Mouse (Mus musculus) neural tube, embryonic 12.5 days (tissue): Measurements from ENCODE around the gene Slc22a17. TPM values are rescaled to one million over a fixed set of nuclear protein-coding genes. Genes with fewer than 3 reads are reported as not detected.

ENCODE experiments used
- ATAC-seq: fragments of 200-750 bp; cut with Nextera tagmentation; 2 replicates; pipeline ENCODE4 v1.8.0; 2017; ENCODE audit warnings: low read depth, mild to moderate bottlenecking, moderate TSS enrichment, moderate library complexity; ENCODE audit not compliant: low FRiP score
- H3K27ac ChIP-seq: fragments of 300-500 bp; sonication (generic); 2 replicates; pipeline ENCODE4 v1.5.1; 2016
- H3K27me3 ChIP-seq: fragments of 300-500 bp; sonication (generic); replicated peaks from 2 replicates; pipeline ENCODE4 v1.6.1; 2016; ENCODE audit warnings: mild to moderate bottlenecking
- H3K36me3 ChIP-seq: fragments of 300-500 bp; sonication (generic); 2 replicates; pipeline ENCODE4 v1.6.1; 2016; ENCODE audit warnings: mild to moderate bottlenecking
- H3K4me1 ChIP-seq: fragments of 300-500 bp; sonication (generic); 2 replicates; pipeline ENCODE4 v1.6.1; 2016
- H3K4me2 ChIP-seq: fragments of 300-500 bp; sonication (generic); replicated peaks from 2 replicates; pipeline ENCODE4 v1.6.1; 2016; ENCODE audit warnings: mild to moderate bottlenecking
- H3K4me3 ChIP-seq: fragments of 300-500 bp; sonication (generic); 2 replicates; pipeline ENCODE4 v1.5.1; 2016
- H3K9ac ChIP-seq: fragments of 300-500 bp; sonication (generic); 2 replicates; pipeline ENCODE4 v1.6.1; 2016; ENCODE audit warnings: mild to moderate bottlenecking
- H3K9me3 ChIP-seq: fragments of 300-500 bp; sonication (generic); 2 replicates; pipeline ENCODE4 v1.6.1; 2016; ENCODE audit warnings: mild to moderate bottlenecking
- WGBS: fragments of 180-500 bp; shearing (Covaris S2); methylation state at CpG from one replicate; pipeline ENCODE4 v1.1.7; 2016; 5-methylcytosine and 5-hydroxymethylcytosine counted together
- polyA plus RNA-seq: library from polyadenylated mRNA; unstranded; fragments of >200 nt; fragmentation: Nextera tagmentation; extraction: Ambion mirVana; gene quantifications from 2 replicates; pipeline ENCODE4 v1.2.1, GENCODE M21; 2016

Slc22a17 gene
- polyA plus RNA-seq, 1 experiment from 2014 or later, result 126 TPM

DNA sequence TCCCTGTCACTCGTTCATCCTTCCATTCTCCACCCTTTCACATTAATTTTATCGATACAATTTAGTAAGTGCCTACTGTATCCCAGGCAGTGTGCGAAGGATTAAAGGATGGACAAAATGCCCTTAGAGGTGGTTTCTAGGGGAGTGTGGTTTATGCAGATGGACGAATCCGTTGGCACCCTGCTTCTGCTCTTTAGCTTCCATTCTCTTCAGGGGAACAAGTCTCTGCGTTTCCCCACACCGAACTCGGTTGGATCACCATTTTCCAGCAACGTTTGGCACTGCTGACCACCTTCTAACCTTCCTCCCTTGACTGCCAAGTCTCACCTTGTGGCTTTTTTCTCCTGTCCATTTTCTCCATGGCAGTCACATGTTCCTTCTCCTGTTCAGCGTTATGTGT, 411 bp upstream of the Slc22a17 start:
- 18% methylated on average over 10 of the region's 10 CpGs for WGBS
- no peaks in the 10 kb centered on the region for H3K9me3 ChIP-seq
- H3K4me1 ChIP-seq, result peaks cover 22% of the 10 kb centered on the region
- peak overlapping the region; percentile 90 for H3K4me3 ChIP-seq
- 0 out of 2 replicates have a peak overlapping the region, but pooled peaks have one; percentile 74 for H3K27ac ChIP-seq
- H3K36me3 ChIP-seq, result peaks cover 36% of the 10 kb centered on the region
- H3K27me3 ChIP-seq, result no peaks in the 10 kb centered on the region
- peak; percentile 8; the same call in 1 of the 2 replicates for ATAC-seq
- H3K9ac ChIP-seq, result peak overlapping the region; percentile 91
- H3K4me2 ChIP-seq, result peak overlapping the region; percentile 98

DNA sequence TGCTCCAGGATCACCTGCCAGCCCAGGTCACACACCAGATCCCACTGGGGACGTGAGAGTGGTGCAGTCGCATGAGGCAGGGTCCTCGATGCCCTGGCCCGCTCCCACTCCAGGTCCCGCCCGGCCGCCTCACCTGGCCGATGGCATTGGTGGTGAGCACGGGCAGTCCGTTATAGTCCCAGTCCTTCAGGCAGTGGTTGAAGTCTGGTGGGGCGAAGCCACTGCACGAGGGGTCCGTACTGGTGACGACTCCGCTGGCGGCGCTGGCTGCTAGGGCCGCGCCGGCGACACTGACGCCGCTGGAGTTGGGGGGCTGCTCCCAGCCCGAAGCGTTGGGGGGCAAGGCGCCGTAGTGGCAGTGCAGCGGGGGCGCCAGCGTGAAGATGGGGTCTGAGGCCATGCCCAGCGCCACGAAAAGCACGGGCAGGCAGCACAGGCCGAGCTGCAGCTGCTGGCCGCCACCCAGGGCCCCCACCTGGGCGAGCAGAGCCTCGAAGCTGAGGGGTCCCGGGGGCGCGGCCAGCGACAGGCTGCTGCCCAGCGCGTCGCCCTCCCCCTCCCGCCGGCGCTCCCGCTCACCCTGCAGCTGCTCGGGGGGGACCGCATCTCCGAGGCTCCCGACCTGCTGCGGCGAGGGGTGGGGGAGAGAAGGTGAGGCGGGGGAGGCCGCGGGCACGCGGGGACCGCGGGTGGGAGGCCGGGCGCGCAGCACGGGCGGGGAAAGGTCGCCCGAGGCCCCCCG, 652 bp downstream of the Slc22a17 start:
- ATAC-seq, result peak; percentile 66
- Histone ChIP-seq H3K9me3 (no peaks in the 10 kb centered on the region), H3K36me3 (peaks cover 43% of the 10 kb centered on the region), H3K4me1 (peaks cover 29% of the 10 kb centered on the region), H3K27me3 (no peaks in the 10 kb centered on the region), H3K4me3 (peak overlapping the region; percentile 90), H3K27ac (peak overlapping the region; percentile 74), H3K9ac (peak overlapping the region; percentile 91), H3K4me2 (peak overlapping the region; percentile 98)
- WGBS, result 2% methylated on average over 62 of the region's 69 CpGs

DNA sequence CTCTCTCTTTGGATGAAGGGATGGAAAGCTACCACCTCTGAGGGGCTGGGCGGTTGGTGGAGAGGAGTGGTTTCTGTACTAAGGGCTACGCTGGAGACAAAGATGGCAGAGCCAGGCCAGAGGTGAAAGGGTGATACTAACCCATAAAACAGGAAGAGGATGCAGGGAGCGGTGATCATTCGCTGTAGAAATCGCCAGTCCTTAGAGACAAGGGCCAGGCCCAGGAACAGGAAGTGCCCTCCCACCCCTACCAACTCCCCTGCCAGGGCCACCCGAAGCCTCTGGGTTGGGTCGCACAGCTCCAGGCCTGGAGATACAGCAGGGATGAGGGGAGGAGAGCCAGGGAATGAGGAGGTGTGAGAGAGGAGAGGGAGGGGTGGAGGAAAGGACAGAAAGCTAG, 4.2 kb downstream of the Slc22a17 start:
- 0 out of 2 replicates have a peak overlapping the region, but pooled peaks have one; percentile 0 for H3K9ac ChIP-seq
- ATAC-seq, result no peak
- H3K4me3 ChIP-seq, result no peak overlapping the region
- peaks cover 48% of the 10 kb centered on the region for H3K36me3 ChIP-seq
- no peak overlapping the region for H3K27ac ChIP-seq
- no peaks in the 10 kb centered on the region for H3K9me3 ChIP-seq
- H3K27me3 ChIP-seq, result no peaks in the 10 kb centered on the region
- H3K4me1 ChIP-seq, result peaks cover 28% of the 10 kb centered on the region
- WGBS, result 88% methylated on average over 7 of the region's 7 CpGs
- no peak overlapping the region for H3K4me2 ChIP-seq

DNA sequence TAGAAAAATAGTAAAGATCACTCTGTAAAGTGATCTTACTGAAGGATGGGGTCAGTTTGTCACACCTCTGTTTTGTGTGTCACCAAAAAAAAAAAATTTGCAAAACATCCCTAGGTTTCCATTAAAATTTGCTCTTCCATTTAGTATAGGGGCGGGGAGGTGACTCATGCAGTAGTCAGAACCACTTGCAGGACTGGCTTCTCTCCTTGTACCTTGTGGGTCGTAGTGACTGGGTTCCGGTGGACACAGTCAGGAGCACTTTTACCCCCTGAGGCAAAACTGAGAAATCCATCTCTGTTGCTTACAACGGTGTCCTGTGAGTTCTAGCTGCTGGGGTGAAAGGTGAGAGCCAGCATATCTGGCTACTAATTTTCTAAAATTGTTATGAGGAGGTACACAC, 9.3 kb downstream of the Slc22a17 start:
- H3K4me2 ChIP-seq, result no peak overlapping the region
- no peaks in the 10 kb centered on the region for H3K27me3 ChIP-seq
- no peak overlapping the region for H3K27ac ChIP-seq
- no peaks in the 10 kb centered on the region for H3K9me3 ChIP-seq
- peaks cover 7% of the 10 kb centered on the region; the same call in 1 of the 2 replicates for H3K4me1 ChIP-seq
- H3K4me3 ChIP-seq, result no peak overlapping the region
- ATAC-seq, result no peak
- peaks cover 36% of the 10 kb centered on the region for H3K36me3 ChIP-seq
- H3K9ac ChIP-seq, result no peak overlapping the region
- WGBS, result 92% methylated on average over 4 of the region's 4 CpGs

DNA sequence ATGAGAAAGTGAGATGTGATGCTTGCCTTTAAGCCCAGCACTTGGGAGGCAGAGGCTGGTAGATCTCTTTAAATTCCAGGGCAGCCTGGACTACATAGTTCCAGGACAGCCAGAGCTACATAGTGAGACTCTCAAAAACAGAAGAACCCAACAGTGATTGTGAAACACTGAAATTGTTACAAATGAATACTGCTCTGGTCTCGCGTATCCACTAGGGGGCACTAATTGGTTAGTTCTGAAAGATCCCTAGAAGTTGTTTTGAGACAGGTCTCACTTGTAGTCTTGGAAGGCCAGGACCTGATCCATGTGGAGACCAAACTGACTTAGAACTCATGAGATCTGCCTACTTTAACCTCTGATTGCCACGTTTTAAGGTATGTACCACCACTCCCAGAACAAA, 12.5 kb downstream of the Slc22a17 start:
- ATAC-seq, result no peak
- H3K27ac ChIP-seq, result no peak overlapping the region

DNA sequence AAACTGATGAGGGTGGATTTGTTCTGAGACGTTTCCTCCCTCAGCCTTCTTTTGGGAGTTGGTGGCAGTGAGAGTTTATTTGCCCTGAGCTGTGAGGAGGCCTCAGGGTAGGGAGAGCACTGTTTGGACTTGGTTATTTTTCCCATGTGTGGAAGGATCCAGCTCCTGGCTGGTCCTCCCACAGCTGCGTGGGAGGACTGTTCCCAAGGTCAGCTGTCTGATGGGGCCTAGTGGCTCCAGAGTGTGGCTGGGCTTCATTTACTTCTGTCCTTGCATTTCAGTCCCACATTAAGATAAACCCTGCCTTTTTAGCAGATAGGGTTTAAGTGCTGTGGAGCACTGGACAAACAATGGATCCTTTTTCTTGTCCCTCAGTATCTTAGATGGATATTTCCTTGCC, 15.5 kb downstream of the Slc22a17 start:
- Histone ChIP-seq H3K4me3 (no peak overlapping the region), H3K4me1 (peaks cover 15% of the 10 kb centered on the region), H3K27me3 (no peaks in the 10 kb centered on the region), H3K9me3 (no peaks in the 10 kb centered on the region), H3K36me3 (peaks cover 30% of the 10 kb centered on the region), H3K4me2 (no peak overlapping the region), H3K27ac (no peak overlapping the region), H3K9ac (peak overlapping the region; percentile 13; the same call in 1 of the 2 replicates)
- 69% methylated on average over 2 of the region's 2 CpGs for WGBS
- ATAC-seq, result no peak

More for the DNA sequence above, 12.5 kb downstream of the Slc22a17 start:
- Histone ChIP-seq H3K9ac (no peak overlapping the region), H3K36me3 (peaks cover 42% of the 10 kb centered on the region), H3K4me1 (peaks cover 12% of the 10 kb centered on the region; the same call in 1 of the 2 replicates), H3K4me3 (no peak overlapping the region), H3K9me3 (no peaks in the 10 kb centered on the region), H3K4me2 (no peak overlapping the region), H3K27me3 (no peaks in the 10 kb centered on the region)
- WGBS, result under 1% methylated on average over 3 of the region's 3 CpGs

DNA sequence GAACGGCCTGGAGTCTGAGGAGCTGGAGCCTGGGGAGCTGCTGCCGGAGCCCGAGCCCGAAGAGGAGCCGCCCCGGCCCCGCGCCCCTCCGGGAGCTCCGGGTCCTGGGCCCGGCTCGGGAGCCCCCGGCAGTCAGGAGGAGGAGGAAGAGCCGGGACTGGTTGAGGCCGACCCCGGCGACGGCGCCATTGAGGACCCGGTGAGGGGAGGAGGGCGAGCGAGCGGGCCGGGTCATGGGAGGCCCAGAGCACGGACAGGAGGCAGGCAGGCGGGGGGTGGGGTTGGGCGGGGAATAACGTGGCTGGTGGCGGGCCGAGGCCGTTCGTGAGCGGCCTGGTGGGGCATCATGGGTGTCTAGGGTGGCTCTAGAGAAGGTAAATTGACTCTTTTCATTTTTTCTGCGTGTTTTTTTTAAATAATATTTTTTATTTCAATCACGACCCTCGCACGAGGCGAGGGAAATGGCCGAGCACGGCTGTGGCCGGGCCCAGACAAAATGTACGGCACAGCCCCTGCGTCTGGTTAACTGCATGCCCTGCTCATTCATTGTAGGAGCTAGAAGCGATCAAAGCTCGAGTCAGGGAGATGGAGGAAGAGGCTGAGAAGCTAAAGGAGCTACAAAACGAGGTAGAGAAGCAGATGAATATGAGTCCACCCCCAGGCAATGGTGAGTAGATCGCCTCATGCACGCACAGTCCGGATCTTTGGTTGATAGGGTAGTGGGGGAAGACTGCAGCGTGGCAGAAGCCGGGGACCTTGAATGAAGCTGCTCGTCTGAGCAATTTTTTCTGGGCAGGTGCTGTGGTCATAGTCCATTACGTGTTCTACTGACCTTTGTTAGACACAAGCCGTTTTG, 18.4 kb downstream of the Slc22a17 start:
- ATAC-seq, result peak; percentile 57
- Histone ChIP-seq H3K27ac (peak overlapping the region; percentile 92), H3K4me3 (peak overlapping the region; percentile 99), H3K9ac (peak overlapping the region; percentile 100), H3K9me3 (no peaks in the 10 kb centered on the region), H3K4me2 (peak overlapping the region; percentile 73), H3K4me1 (peaks cover 15% of the 10 kb centered on the region), H3K27me3 (no peaks in the 10 kb centered on the region), H3K36me3 (peaks cover 30% of the 10 kb centered on the region)
- under 1% methylated on average over 51 of the region's 54 CpGs for WGBS

DNA sequence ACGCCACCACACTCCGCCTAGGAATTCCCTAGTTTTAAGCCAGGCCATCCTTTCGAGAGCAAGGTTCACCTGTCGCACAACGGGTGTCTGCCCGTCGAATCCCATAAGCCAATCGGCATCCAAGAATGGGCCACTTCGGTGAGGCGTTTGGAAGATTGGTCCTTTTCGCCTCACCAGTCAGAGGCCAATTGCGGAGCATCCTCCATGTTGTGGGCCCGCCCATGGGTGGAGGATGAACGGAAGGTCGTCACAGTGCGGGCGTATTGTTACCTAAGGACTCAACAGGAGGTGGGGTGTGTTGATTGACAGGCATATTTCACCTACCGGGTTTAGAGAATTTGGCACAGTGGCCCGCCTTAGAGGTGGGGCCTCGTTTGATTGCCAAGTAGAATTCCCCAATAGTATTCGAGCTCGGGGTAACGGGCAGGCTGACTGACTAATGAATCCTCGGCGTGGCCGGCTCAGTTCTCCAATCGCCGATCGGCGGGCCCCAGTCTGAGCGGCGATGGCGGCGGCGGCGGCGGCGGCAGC, 19.2 kb downstream of the Slc22a17 start:
- H3K27ac ChIP-seq, result peak overlapping the region; percentile 92; the same call in 1 of the 2 replicates
- H3K4me1 ChIP-seq, result peaks cover 15% of the 10 kb centered on the region
- peak overlapping the region; percentile 99 for H3K4me3 ChIP-seq
- no peaks in the 10 kb centered on the region for H3K27me3 ChIP-seq
- peaks cover 30% of the 10 kb centered on the region for H3K36me3 ChIP-seq
- WGBS, result under 1% methylated on average over 38 of the region's 38 CpGs
- ATAC-seq, result peak; percentile 99
- peak overlapping the region; percentile 73 for H3K4me2 ChIP-seq
- peak overlapping the region; percentile 100 for H3K9ac ChIP-seq
- no peaks in the 10 kb centered on the region for H3K9me3 ChIP-seq

DNA sequence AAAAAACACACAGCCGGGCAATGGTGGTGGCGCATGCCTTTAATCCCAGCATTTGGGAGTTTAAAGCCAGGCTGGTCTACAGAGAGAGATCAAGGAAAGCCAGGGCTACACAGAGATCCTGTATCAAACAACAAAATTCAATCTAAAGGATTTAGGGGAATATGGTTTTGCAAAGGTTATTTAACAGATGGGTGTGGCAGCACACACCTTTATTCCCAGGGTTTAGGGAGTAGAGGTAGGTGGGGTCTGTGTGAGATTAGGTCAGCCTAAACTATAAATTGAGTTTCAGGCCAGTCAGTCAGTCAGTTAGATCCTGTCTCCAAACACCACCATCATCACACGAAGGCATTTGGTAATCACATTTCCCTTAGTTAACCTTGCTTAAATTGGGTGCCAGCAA, 20.7 kb downstream of the Slc22a17 start, which contains the start of gene Pabpn1:
Gene Pabpn1, plus strand, starts transcription at position 301 of the 400 bp plus-strand sequence.
- Histone ChIP-seq H3K4me1 (peaks cover 15% of the 10 kb centered on the region), H3K9me3 (no peaks in the 10 kb centered on the region), H3K36me3 (peaks cover 17% of the 10 kb centered on the region), H3K9ac (no peak within 1 kb of the TSS), H3K4me3 (peak within 1 kb of the TSS; percentile 35), H3K27ac (peak within 1 kb of the TSS; percentile 46; the same call in 1 of the 2 replicates), H3K27me3 (no peaks in the 10 kb centered on the region), H3K4me2 (peak within 1 kb of the TSS; percentile 73)
- no peak for ATAC-seq
- WGBS, result 93% methylated on average over 3 of the region's 3 CpGs

DNA sequence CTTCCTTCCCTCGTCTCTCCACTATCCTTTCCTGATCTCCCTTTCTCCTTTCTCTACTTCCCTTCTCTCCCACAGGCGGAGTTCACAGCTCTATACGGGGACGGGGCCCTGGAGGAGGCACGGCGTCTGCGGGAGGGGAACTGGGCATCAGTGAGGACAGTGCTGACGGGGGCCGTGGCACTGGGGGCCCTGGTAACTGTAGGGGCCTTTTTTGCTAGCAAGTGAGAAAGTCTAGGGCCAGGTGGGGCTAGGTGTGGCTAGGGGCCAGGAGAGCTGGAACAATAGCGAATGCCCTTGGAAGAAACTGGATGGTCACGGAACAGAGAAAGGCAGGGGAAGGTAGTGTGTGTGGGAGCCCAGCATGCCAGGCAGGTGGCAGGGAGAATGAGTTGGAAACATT, 27.6 kb downstream of the Slc22a17 start:
- H3K9me3 ChIP-seq, result no peaks in the 10 kb centered on the region
- peak overlapping the region; percentile 80 for H3K4me2 ChIP-seq
- peaks cover 16% of the 10 kb centered on the region for H3K36me3 ChIP-seq
- H3K4me3 ChIP-seq, result no peak overlapping the region
- H3K27me3 ChIP-seq, result no peaks in the 10 kb centered on the region
- ATAC-seq, result no peak
- H3K27ac ChIP-seq, result no peak overlapping the region
- H3K4me1 ChIP-seq, result peaks cover 23% of the 10 kb centered on the region
- peak overlapping the region; percentile 38; the same call in 1 of the 2 replicates for H3K9ac ChIP-seq
- WGBS, result 93% methylated on average over 11 of the region's 11 CpGs

DNA sequence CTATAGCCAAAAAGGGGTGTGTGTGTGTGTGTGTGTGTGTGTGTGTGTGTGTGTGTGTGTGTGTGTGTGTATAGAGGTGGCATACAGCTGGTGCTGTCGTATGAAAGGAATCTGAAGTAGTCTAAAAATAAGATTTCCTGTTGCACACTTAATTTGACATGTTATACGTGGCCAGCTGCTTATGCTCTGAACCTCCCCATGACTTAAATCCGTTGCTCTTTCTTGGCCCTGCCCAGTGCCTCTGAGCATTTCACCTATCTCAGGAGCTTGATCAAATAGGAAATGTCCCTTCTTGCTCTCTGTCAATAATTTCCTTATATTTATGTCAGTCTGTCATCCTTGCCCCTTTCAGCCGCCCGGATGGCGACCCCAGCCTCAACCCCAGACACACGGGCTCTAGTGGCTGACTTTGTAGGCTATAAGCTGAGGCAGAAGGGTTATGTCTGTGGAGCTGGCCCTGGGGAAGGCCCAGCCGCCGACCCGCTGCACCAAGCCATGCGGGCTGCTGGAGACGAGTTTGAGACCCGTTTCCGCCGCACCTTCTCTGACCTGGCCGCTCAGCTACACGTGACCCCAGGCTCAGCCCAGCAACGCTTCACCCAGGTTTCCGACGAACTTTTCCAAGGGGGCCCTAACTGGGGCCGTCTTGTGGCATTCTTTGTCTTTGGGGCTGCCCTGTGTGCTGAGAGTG, 28.8 kb downstream of the Slc22a17 start:
- Histone ChIP-seq H3K27me3 (no peaks in the 10 kb centered on the region), H3K27ac (peak overlapping the region; percentile 77; the same call in 1 of the 2 replicates), H3K9ac (peak overlapping the region; percentile 86), H3K4me1 (peaks cover 23% of the 10 kb centered on the region), H3K9me3 (no peaks in the 10 kb centered on the region), H3K4me2 (peak overlapping the region; percentile 80), H3K36me3 (peaks cover 16% of the 10 kb centered on the region), H3K4me3 (peak overlapping the region; percentile 67)
- WGBS, result 30% methylated on average over 21 of the region's 21 CpGs
- ATAC-seq, result peak; percentile 6; the same call in 1 of the 2 replicates
